Mouse (Mus musculus) T-cell, adult 2 months (primary cell): Measurements from ENCODE around the gene Majin.

Experiments
- DNase-seq: peaks from one replicate; pipeline ENCODE4 v3.0.0; 2022; ENCODE audit warnings: low spot score

Gene Majin

DNA sequence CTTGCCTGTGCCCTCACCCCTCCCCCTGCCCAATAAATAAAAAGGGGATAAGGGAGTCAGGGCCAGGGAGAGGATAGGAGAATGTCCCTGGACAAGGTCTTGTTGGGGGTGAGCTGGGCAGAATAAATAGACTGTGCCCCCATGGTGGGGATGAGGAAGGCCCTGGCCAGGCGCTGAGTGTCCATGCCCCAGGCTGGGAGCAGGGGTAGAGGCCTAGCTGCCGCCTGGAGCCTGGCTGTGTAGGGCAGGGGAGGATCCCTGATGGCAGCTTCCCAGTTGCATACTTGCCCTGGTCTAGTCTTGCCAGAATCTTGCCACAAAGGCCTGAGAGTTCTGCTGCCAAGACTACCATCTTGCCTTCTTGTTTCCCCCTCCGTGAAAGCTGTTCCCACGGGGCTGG, 43.7 kb downstream of the Majin start:
- no peak for DNase-seq

DNA sequence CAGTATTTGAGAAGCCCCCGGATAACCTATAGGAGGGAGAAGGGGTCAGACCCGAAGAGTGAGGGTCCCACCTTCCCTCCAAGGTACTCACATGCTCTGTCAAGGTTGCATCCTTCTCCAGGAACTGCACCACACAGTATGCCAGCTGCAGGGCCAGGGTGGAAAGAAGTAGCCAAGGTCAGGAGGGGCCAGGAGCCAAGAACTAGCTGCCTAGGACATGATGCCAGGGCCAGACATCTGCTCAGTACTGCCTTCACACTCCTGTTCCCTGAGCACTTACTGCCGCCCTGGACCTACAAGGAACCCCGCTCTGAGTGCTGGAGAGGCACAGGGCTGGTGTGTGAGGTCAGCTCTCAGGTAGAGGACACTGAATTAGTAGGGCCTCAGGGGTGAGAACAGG, 46.2 kb downstream of the Majin start:
- no peak for DNase-seq

DNA sequence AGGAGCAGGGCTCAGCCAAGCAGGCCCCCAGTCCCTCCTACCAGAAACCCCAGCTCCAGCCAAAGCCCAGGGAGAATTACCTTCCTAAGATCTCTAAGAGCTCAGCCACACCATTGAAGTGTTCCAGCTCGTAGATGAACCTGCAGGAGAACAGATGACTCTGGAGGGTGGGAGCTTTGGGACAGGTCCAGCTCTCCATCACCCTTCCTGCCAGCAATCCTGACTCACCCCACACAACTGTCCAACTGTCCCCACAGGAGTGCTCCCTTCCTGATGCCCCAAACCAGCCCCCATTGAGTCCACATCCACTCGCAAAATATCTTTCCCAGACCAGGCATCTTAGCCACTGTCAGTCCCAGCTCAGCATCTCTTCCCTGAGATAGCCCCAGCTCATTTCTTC, 46.8 kb downstream of the Majin start:
- DNase-seq, result no peak

GRCm38 (mm10) chr19:6233647-6234046, 49.5 kb downstream of the Majin start:
- no peak for DNase-seq

DNA sequence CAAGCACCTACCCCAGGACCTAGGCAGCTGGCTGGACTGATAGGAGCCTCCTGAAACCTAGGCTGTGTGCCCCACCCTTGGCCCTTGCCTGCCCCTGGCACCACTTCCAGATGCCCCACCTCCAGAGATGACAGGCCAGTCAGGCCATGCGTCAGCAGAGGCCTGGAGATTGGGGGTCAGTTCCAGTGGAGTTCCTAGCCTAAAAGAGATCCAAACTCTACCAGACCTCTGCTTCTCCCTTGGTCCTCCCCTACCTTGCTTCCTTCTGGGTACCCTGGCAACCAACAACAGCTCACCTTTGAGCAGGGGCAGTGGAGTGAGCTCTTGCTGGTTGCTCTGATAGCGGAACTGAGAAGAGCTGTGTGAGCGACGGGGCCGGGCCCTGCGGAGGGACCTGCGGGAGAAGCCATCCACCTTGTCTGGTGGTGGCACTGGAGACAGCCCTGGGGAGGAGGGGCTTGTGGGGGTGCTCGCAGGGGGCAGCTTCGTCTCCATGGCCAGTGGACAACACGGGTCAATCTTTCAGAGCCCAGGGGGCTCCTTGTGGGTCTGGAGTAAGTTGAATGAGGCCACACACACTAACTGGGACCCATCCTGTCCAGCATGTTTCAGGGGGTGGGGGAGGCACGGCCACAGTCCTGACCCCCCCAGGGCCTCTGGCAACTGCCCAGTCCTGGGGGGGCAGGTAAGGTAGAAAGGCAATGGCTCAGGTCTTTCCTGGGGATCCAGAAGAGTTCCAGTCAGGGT, 50.3 kb downstream of the Majin start:
- DNase-seq, result no peak

- DNase-seq, result peak; percentile 95
These were observed 51.2 kb downstream of the Majin start, which contains the start of gene Ppp2r5b for GRCm38 (mm10) chr19:6235084-6236052. TSS of gene Ppp2r5b (minus strand) at chr19:6235872.

- peak; percentile 72 for DNase-seq
These were observed 51.9 kb downstream of the Majin start for GRCm38 (mm10) chr19:6236053-6236441.

DNA sequence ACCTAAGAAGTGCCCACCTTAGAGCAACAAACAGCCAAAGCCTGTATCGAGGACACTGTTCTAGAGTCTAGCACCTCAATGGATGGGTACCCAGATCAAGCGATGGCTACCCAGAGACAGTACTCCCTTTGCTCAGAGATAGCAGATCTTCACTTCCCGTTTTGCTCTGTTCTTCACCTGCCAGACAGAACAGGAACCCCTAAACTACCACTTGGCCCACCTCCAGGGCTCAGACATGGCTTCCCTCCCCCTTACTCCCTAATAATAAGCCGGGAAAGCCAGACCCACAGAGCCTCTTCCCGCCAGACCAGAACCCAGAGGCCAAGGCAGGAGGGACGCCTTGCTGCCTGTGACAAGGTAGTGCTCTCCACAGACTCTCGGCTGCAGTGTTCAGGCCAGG, 52.7 kb downstream of the Majin start:
- no peak for DNase-seq

DNA sequence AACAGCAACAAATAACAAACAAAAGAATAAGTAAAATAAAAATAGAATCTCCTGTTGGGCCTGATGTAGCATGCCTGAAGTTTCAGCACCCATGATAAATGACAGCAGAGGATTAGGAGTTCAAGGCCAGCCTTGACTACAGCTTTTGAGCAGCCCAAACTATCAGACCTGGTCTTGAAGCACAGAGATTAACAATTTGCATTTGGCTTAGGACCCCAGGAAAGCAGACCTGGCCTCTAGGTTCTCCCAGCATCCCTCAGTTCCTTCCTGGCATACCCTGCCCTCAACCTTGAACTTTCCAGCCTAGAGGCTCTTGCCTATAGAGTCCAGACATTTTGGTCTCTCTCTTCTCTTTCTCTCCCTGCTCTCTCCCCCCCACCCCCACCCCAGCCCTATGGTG, 54.6 kb downstream of the Majin start:
- no peak for DNase-seq

- DNase-seq, result no peak
These were observed 55.9 kb downstream of the Majin start for GRCm38 (mm10) chr19:6240136-6240535.

DNA sequence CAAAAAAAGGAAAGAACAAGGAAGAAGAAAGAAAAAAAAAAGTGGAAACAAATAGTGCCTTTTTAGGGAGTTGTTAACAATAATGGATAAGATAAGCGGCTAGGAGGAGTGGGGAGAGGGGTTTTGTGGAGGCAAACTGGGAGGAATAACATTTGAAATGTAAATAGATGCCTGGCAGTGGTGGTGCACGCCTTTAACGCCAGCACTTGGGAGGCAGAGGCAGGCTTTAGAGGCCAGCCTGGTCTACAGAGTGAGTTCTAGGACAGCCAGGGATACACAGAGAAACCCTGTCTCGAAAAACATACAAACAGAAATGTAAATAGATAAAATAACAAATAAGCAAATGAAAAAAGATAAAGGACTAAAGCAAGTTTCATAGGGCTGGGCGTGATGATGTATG, 56.5 kb downstream of the Majin start:
- DNase-seq, result no peak

DNA sequence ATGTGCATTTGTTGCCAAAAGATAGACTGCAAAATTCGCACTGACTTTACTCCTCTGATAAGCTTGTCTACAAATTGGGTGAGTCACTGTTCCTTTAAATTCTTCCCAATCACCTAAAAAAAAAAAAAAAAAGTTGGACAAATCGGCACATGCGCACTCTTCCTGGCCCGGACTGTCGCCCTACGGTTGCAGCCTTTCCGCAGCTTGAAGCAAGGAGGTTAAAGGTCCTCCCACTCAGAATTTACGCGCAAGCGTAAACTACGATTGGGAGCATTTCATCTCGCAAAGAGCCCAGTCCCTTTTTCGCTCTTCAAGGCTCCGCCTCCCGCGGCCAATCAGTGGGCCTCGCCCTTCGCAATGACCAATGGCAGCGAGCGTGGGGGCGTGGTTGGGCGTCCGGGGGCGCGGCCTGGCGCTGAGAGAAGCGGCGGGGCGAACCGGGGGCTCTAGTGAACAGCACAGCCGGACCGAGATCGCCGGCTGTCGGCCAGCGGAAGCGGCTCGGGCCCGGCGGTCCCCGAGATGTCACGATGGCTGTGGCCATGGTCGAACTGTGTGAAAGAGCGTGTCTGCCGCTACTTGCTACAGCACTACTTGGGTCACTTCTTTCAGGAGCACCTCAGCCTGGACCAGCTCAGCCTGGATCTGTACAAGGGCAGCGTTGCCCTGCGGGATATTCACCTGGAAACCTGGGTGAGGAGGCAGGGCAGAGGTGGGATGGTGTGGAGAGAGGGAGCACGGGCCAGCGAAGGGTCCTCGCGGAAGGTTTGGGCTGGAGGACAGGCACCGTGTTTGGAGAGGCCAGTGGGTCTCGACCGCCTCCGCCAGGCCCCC, 57.3 kb downstream of the Majin start, which contains the start of gene Atg2a:
Gene Atg2a (plus strand): TSS at position 395 of the 834 bp plus-strand sequence.
- DNase-seq, result peak; percentile 99

- DNase-seq, result peak; percentile 92
These were observed 58.1 kb downstream of the Majin start for GRCm38 (mm10) chr19:6242281-6242680.

DNA sequence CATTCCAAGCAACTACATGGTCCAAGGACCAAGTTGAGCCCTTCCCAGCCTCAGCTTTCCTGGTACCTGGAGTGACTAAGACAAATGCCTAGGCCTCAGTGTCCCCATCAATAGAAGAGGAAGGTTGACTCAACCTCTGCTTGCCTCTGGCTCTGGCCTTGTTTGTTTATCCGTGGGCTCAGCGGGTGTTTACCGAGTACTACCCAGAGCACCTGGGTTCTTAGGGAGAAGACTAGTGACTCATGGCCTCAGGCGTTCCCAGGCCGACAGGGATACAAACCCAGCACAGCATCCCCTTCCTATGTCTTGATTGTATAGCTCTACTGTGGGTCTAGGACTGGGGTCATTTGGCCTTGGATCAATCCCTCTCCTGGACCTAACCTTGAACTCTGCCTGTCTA, 59.0 kb downstream of the Majin start:
- no peak for DNase-seq

- DNase-seq, result no peak
These were observed 61.6 kb downstream of the Majin start for GRCm38 (mm10) chr19:6245806-6246205.

DNA sequence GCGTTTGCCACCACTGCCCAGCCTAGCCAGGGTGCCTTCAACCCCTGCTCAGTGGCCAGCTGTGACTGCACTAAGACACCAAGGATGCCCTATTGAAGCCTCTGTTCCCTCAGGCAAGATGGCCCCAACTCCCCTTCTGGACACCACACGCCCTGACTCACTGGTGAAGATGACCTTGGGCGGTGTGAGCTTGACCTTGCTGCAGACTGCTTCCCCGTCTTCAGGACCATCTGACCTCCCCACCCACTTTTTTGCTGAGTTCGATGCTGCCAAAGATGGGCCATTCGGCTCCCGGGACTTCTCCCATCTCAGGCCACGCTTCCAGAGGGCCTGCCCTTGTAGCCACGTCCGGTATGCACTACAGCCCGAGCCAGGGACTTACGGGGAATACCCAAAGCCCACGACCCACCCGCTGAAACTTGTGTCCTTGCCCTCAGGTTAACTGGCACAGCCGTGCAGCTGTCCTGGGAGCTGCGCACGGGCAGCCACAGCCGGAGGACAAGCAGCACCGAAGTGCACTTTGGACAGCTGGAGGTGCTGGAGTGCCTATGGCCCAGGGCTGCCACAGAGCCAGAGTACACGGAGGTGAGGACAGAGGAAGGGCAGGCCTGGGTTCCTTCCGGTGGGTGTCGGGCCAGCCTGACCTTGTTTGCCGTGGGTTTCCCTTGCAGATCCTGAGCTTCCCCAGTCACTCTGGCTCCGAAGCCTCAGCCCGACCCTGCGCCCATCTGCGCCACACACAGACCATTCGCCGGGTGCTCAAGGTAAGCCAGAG, 63.5 kb downstream of the Majin start:
- DNase-seq, result no peak

DNA sequence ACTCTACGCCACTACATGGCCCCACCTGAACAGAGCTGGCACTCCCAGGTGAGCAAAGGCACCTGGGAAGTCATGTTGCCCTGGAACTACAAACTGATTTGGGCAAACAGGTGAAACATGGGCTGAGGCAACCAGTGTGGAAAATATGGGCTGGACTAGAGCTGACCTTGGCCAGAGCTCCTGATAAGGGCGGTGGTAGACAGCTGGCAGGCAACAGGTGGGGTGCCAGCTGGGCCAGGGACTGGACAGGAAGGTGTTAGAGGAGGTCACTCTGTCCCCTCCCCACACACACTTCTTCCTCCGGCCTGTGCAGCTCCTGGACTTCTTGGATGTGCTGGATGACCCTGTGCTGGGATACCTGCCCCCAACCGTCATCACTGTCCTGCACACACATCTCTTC, 68.8 kb downstream of the Majin start:
- no peak for DNase-seq

- no peak for DNase-seq
These were observed 76.2 kb downstream of the Majin start for GRCm38 (mm10) chr19:6260428-6260827.

DNA sequence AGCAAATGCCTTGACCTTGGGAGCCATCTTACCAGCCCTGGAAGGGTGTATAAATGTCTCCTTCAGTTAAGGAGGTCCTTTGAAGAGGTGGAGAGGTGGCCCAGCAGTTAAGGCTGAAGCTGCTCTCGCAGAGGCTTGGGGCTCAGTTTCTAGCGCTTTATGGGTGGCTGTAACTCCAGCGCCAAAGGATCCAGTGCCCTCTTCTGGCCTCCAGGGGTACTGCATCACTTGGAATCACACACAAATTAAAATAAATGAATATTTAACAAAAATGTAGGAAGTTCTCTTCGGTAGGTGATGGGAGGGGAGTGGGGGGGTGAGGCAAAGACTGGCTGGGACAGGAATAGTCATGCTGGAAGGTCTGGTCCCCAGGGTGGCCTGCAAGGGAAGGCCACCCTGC, 76.8 kb downstream of the Majin start:
- DNase-seq, result no peak

DNA sequence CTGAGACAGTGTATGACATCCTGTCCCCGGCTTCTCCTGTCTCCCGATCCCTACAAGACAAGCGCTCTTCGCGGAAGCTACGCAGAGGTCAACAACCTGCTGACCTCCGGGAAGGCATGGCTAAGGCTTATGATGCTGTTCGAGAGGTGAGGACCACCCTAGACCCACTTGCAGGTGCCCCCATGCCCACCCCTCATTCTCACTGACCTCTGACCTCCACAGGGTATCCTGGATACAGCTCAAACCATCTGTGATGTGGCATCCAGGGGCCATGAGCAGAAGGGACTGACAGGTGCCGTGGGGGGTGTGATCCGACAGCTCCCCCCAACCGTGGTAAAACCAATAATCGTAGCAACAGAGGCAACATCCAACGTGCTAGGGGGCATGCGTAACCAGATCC, 77.2 kb downstream of the Majin start:
- no peak for DNase-seq

DNA sequence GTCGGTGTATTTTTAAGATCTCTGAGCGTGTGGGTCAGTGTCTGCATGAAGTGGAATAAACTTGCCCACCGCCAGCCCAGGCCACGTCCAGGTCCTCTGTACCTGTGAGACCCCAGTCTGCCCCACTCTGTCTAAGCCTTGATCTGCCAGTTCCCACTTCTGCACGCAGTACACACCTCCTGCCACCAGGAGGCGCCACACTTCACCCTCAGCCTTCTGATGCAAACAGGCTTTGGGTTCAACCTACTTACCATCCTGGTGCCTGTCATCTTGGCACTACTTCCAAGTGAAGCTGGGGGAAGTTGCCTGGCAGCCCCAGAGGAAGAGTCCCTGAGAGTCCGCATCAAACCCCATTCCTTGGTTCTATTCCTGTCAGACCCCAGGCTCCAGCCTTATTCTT, 78.0 kb downstream of the Majin start:
- peak; percentile 74 for DNase-seq
